10 mouse cellular contexts compared by ENCODE assay signal in genomic region chr2:144638719-144639118, GRCm38 (mm10). TPM values are rescaled to one million over a fixed set of nuclear protein-coding genes. Genes with fewer than 3 reads are reported as not detected.
DNase-seq lines count a peak whose midpoint lies in the region; ATAC-seq and TF ChIP-seq lines count a peak whose summit lies in the region.
"Had no signal": no experiment of that assay in that cellular context is flagged by ENCODE, and none has a peak within 500 bp of the region (broad histone marks: within the 10 kb centered on the region; RNA-seq: fewer than 3 reads in every experiment).

No protein-coding gene starts in this region.

- H3K36me3 ChIP-seq in heart, embryonic 10.5 days: no peaks in the 10 kb centered on the region
- H3K36me3 ChIP-seq in testis, adult 2 months (ENCODE audit: control insufficient read depth, insufficient read depth, low read length): no peaks in the 10 kb centered on the region
- no peaks in the 10 kb centered on the region for H3K36me3 ChIP-seq in stomach, postnatal 0 days (ENCODE audit: control insufficient read depth, insufficient read depth, low read length)
- H3K36me3 ChIP-seq: heart, embryonic 13.5 days; neural tube, embryonic 12.5 days had no signal

- H3K27ac ChIP-seq in heart, embryonic 10.5 days: no peak overlapping the region
- no peak overlapping the region for H3K27ac ChIP-seq in testis, adult 2 months (ENCODE audit: control insufficient read depth, insufficient read depth, low read depth, low read length)
- no peak overlapping the region for H3K27ac ChIP-seq in cortical plate, adult 2 months (ENCODE audit: insufficient read depth, low read length)
- no peak overlapping the region for H3K27ac ChIP-seq in stomach, postnatal 0 days (replicated peaks)
- H3K27ac ChIP-seq: heart, embryonic 13.5 days; neural tube, embryonic 12.5 days had no signal

- no peak overlapping the region for H3K9ac ChIP-seq in stomach, postnatal 0 days (ENCODE audit: low read length)
- H3K9ac ChIP-seq: heart, embryonic 13.5 days; neural tube, embryonic 12.5 days had no signal

- H3K4me1 ChIP-seq in heart, embryonic 10.5 days: peaks cover 7% of the 10 kb centered on the region; the same call in 1 of the 2 replicates
- no peaks in the 10 kb centered on the region for H3K4me1 ChIP-seq in testis, adult 2 months (ENCODE audit: control insufficient read depth, insufficient read depth, low read length)
- H3K4me1 ChIP-seq in cortical plate, adult 2 months (ENCODE audit: control insufficient read depth, insufficient read depth, low read length): no peaks in the 10 kb centered on the region; the same call in 1 of the 2 replicates
- no peaks in the 10 kb centered on the region for H3K4me1 ChIP-seq in stomach, postnatal 0 days (replicated peaks; ENCODE audit: control insufficient read depth, insufficient read depth)

- no peaks in the 10 kb centered on the region for H3K9me3 ChIP-seq in heart, embryonic 10.5 days
- no peaks in the 10 kb centered on the region for H3K9me3 ChIP-seq in stomach, postnatal 0 days (ENCODE audit: control insufficient read depth, low read length)
- H3K9me3 ChIP-seq: heart, embryonic 13.5 days; neural tube, embryonic 12.5 days had no signal

- no peak overlapping the region for H3K4me2 ChIP-seq in stomach, postnatal 0 days (replicated peaks; ENCODE audit: low read depth)
- H3K4me2 ChIP-seq: heart, embryonic 13.5 days; neural tube, embryonic 12.5 days had no signal

- peak; percentile 31 to 49 for DNase-seq in heart, postnatal 14 days
- no peak for DNase-seq in heart, embryonic 10.5 days (ENCODE audit: low spot score)
- DNase-seq in testis, postnatal 14 days (ENCODE audit: low spot score): no peak
- peak; percentile 30 for DNase-seq in stomach, postnatal 0 days (ENCODE audit: low spot score)
- DNase-seq in spleen, postnatal 4 days (ENCODE audit: low spot score in 2 of 2): no peak
- DNase-seq: thymus, postnatal 25 days had no signal

- intact Hi-C loops in heart, postnatal 14 days (cut with DNase I): loop anchor here (2.0 to 10.0 kb wide), 4 partner anchors 230 to 949 kb away; partner anchors contain the start of gene Slc24a3

- 65% methylated on average over 4 of the region's 4 CpGs for WGBS in heart, embryonic 10.5 days
- 43% methylated on average over 4 of the region's 4 CpGs for WGBS in stomach, postnatal 0 days

- no peak overlapping the region for H3K4me3 ChIP-seq in heart, embryonic 10.5 days
- H3K4me3 ChIP-seq in testis, adult 2 months (ENCODE audit: control insufficient read depth, low read depth, low read length): no peak overlapping the region
- H3K4me3 ChIP-seq in cortical plate, adult 2 months (ENCODE audit: insufficient read depth, low read length): no peak overlapping the region
- H3K4me3 ChIP-seq in stomach, postnatal 0 days (ENCODE audit: low read depth, low read length): no peak overlapping the region
- H3K4me3 ChIP-seq: heart, embryonic 13.5 days; neural tube, embryonic 12.5 days had no signal

- no peak for TF ChIP-seq EP300 in stomach, postnatal 0 days (optimal IDR thresholded peaks at IDR 0.05)

- H3K27me3 ChIP-seq in heart, embryonic 10.5 days (ENCODE audit: insufficient read depth, poor library complexity, severe bottlenecking): no peaks in the 10 kb centered on the region
- H3K27me3 ChIP-seq in testis, adult 2 months (ENCODE audit: control insufficient read depth, insufficient read depth, low read length): no peaks in the 10 kb centered on the region
- H3K27me3 ChIP-seq in stomach, postnatal 0 days (ENCODE audit: control insufficient read depth, insufficient read depth, low read length): no peaks in the 10 kb centered on the region
- H3K27me3 ChIP-seq: heart, embryonic 13.5 days; neural tube, embryonic 12.5 days had no signal

- no peak for ATAC-seq in stomach, postnatal 0 days (ENCODE audit: low FRiP score, low TSS enrichment)

- TF ChIP-seq CTCF in testis, adult 2 months (IDR thresholded peaks at IDR 0.05; ENCODE audit: control insufficient read depth, insufficient read depth, insufficient replicate concordance, low read depth, low read length): peak; percentile 29; the same call in 1 of the 2 replicates
- TF ChIP-seq CTCF in cortical plate, adult 2 months (IDR thresholded peaks at IDR 0.05; ENCODE audit: extremely low read depth, insufficient read depth, low read length): peak; percentile 39; the same call in 1 of the 2 replicates
- TF ChIP-seq CTCF in stomach, postnatal 0 days (IDR thresholded peaks at IDR 0.05; ENCODE audit: low read depth): peak; percentile 77

- TF ChIP-seq POLR2A in testis, adult 2 months (IDR thresholded peaks at IDR 0.05; ENCODE audit: control insufficient read depth, low read depth, low read length): no peak
- TF ChIP-seq POLR2A in cortical plate, adult 2 months (IDR thresholded peaks at IDR 0.05; ENCODE audit: extremely low read depth, insufficient read depth, low read length): no peak

RNA-seq across cellular contexts. Expression of gene Dtd1, which starts 39.0 kb away (rescaled TPM):
- 10 to 100 TPM; 11.7 TPM for total RNA-seq in heart, postnatal 14 days (2021)
- polyA plus RNA-seq in heart, embryonic 10.5 days (2016; fragmentation: Nextera tagmentation; extraction: Ambion mirVana): 32.2 and 37.1 TPM in 2 replicates
- polyA plus RNA-seq in testis, adult 2 months (2012; rRNA removed): 11.2 and 11.8 TPM in 2 replicates
- 61.9 and 62.0 TPM in 2 replicates for polyA plus RNA-seq in cortical plate, adult 2 months (2012; rRNA removed)
- polyA plus RNA-seq in stomach, postnatal 0 days (2015; fragmentation: Nextera tagmentation; extraction: Ambion mirVana): 34.6 and 34.9 TPM in 2 replicates

RNA-seq across cellular contexts. Expression of gene Smim26, which starts 44.9 kb away (rescaled TPM):
- 10 to 100 TPM; 67.6 to 74.6 TPM for total RNA-seq in heart, postnatal 14 days (2021)
- 36.1 and 43.0 TPM in 2 replicates for polyA plus RNA-seq in heart, embryonic 10.5 days (2016; fragmentation: Nextera tagmentation; extraction: Ambion mirVana)
- 2.3 and 2.7 TPM in 2 replicates for polyA plus RNA-seq in testis, adult 2 months (2012; rRNA removed)
- polyA plus RNA-seq in cortical plate, adult 2 months (2012; rRNA removed): 71.4 and 78.6 TPM in 2 replicates
- polyA plus RNA-seq in stomach, postnatal 0 days (2015; fragmentation: Nextera tagmentation; extraction: Ambion mirVana): 50.4 and 55.2 TPM in 2 replicates

Comparison
In these comparisons a context has a peak if more than half of its experiments do, and no peak if none do; other contexts are left out.
1. DNase-seq: peak in heart, postnatal 14 days (2 of 2) and stomach, postnatal 0 days (single experiment); none in heart, embryonic 10.5 days (single experiment), testis, postnatal 14 days (single experiment) and spleen, postnatal 4 days (0 of 2).
2. RNA of gene Smim26, which starts 44.9 kb away (polyA plus RNA-seq): 71.4 to 78.6 TPM in cortical plate, adult 2 months, 50.4 to 55.2 TPM in stomach, postnatal 0 days and 36.1 to 43.0 TPM in heart, embryonic 10.5 days; 2.3 to 2.7 TPM in testis, adult 2 months; every median in the first group is over 10 times any median in the second.
3. Peak in every context shown above with its lines, with median percentiles within 50 percentile points of each other: CTCF ChIP-seq.